Mouse (Mus musculus) natural killer cell, adult 2 months (primary cell): ENCODE results near the gene Shkbp1.

ENCODE experiments used
- DNase-seq, 2 experiments: peaks; one replicate each; pipeline ENCODE4 v3.0.0; 2022; ENCODE audit warnings: low spot score in 2 of 2

Gene Shkbp1

DNA sequence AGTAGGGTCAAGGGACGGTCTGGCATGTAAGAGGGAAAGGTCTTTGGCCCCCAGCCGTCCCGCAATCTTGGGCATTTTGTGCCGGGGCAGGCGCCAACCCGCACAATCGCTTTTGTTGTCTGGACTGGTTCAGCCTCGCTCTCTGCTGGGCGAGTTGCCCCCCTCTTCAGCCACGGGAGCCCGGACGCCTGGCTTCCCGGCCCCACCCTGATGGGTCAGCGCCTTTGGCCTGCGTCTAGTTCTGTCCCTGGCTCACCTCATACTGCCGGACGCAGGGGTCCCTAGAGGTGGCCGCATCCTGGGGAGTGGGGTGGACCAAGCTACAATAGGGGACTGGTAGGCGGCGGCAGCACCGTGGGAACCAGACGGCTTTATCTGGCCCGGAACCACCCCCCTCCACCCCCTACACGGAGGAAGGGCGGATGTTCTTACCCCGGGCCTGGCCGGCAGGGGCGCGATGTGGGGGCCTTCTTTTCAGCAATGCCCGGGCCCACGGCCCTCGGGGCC is 21.4 kb downstream of the Shkbp1 start:
- DNase-seq: no peak

DNA sequence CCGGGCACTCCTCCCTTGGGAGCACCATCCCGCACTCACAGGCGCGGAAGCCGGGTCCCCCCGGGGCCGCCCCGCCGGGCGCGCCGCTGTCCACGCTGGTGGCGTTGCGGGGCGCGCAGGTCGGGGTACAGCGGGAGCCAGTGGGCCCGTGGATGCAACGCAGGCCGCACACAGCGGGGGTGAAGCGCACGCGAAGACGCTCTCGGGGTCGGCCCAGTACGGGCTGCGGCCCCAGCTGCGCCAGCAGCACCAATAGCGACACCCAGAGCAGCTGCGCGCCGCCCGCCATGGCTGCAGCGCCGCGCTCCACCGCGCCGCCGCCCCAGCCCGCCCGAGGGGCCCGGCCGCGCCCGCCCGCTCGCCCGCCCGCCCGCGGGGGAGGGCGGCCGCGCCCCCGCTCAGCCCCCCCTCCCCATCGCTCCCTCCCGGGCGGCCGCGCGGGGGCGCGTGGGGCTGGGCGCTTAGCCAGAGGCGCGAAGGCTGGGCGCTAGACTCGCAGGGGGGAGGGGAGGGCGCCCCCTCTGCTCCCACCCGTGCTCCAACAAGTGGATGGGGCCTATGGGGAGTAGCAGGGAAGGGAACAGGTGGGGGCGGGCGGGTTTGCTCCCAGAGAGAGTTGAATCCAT is 22.4 kb downstream of the Shkbp1 start:
- DNase-seq: no peak

DNA sequence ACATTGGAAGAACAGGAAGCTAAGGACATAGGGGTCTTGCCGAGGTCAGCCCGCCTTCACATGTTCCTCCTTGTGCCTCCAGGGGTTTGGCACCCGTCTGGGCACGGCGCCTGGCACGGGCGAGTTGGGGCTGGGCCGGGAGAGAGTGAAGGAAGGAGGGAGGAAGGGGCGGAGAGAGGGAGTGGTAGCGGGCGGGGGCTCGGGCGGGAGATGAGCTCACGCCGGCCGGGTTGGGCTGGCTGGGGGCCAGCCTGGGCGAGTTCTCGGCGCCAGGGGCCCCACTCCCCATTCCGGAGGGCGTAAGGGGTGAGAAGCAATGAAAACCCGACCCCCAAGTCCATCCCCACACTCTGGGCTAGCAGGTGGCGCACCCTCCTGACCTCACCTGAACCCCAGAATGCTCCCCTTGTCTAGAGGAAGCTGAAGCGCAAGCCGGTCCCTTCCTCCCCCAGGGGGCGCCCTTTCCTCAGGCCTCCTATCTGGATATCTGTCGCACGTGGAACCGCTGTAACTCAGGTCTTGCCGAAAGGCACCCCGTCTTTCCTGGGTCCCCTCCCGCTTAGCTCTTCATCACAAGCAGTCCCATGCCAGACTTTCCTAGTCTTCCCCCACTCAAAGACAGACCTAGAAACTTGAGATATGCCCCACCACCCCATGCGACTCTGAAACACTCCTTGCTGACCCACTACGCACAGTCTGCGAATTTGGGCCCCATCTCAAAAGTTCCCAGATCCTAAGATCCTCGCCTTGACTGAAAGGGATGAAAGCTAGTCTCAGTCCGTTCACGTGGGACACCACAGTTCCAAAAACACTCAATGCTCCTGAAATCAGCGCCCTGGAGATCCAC is 23.2 kb downstream of the Shkbp1 start:
- DNase-seq: peak; percentile 73 to 88

DNA sequence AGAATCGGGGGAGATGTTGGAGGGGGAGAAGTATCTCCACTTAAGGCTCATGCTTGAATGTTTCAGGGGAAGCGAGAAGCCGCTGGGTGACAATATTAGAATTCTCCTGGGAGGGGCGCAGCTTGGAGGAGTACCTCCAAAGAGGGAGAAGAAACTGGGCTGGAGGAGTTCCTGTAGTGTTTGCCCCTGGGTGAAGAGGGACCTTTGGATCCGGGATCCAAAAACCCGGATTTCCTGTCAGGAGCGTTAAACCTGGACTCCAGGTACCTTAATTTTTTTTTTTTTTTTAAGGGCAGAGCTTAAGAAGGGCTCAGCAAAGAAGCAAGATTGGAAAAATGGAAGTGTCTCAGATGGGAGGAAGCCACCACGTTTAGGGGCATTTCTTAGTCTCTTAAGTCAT is 24.0 kb downstream of the Shkbp1 start:
- DNase-seq: no peak

DNA sequence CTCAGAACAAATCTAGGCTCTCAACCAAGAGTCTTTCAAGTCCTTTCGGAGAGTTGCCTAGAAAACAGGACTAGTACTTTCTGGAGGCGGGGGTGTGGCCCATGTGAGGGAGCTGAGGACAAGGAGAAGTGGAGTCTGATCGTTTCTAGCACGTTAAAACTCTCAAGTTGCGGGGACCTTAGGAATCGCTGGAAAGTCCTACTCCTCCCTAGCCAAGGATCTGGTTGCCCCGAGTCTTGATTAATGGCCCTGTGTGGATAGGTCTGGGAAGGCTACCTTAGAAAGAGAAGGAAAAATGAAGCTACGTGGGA is 24.3 kb downstream of the Shkbp1 start:
- DNase-seq: no peak

DNA sequence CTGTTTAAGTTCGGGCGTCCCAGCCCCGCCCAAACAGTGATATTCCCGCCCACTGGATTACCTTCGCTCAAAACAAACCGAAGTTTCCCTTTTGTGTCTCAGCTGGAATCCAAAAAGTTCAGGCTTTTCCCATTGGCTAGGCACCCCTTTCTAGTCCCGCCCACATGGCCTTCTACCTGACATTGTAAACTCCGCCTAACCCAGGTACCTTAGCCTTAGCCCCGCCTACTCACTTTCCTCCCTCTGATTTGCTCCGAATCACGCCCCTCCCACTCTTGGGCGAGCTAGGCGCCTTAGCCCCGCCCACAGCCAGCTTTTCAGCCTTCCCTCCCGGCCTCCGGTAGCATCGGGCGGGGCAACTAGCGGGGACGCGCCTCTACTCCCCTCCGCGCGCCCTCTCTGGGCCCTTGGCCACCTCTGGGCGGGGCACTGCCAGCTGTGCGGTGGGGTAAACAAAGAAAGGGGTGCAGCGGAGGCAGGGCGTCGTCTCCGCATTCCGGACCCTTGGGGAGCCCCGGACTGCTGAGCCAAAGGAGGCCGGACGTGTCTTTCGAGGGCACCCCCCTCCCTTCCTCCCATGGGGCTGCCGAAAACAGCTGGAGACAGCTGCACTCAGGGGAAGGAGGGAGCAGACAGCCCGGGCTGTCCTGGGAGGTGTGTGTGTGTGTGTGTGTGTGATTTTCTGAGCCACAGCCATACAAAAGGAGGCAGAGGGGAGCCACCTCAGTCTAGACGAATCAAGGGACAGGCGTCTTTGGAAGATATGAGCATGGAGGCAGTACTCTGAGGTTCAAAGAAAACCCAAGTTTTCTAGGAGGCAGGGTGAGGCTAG is 24.9 kb downstream of the Shkbp1 start:
- DNase-seq: peak; percentile 75 to 86

DNA sequence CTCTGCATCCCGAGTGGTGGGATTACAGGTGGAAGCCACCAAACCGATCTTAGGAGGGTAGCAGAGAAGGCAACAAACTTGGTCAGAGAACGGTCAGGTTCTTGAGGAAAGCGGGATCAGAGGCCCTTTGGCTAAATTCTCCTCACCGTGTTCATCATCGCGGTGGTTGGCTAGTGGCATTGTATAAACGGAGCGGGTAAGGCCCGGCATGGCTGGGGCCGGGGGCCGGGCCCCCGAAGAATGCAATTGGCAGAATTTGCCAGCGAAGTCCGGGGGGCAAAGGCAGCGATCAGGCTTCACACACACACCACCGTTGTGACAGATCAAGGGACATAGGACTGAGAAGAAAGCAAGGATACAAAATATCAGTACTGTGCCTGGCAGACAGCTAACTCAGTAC is 25.8 kb downstream of the Shkbp1 start:
- DNase-seq: no peak

DNA sequence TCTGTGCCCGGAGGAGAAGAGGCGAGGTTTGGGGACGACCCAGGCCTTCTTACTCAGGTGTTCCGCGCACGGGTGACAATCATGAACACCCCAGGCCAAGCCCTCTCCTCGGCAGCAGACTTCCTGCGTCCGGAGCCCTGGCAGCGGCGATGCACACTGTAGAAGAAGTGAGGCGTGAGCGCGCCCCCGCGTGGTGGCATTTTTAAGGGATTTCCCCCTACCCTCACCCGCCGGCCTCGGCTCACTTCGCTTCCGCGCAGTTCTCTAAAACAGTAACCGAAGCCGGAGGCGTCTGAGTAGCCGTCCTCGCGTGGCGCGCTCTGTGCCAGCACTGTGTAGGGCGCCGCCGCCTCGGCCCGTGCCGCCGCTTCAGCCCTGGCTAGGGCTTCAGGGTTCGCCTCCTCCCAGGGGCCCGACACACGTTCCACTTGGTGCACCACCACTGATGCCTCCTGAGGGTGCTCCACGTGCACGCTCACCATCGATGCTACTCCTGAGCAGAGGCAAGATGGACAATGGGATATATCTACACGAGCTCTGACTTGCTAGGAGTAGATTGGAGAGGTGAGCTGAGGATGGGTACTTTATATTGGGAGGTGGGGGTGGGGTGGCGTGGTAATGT is 26.4 kb downstream of the Shkbp1 start:
- peak; percentile 82 to 91 for DNase-seq

DNA sequence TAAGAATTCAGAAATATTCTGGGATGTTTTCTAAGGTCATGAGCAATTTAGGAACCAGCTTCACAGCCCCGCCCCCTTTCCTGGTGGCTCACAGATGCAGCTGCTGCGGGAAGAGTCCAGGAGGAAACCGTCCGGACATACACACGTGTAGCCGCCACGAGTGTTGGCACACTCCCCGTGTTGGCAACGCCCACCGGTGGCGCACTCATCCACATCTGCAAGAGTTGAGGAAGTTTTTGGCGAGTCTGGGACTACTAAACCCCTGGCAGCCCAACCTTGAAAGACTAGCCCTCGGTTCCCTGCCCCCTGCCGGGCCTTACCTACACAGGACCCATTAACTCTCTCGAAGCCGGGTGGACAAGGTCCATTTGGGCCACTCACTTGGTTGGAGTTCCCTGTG is 27.2 kb downstream of the Shkbp1 start:
- DNase-seq: no peak

DNA sequence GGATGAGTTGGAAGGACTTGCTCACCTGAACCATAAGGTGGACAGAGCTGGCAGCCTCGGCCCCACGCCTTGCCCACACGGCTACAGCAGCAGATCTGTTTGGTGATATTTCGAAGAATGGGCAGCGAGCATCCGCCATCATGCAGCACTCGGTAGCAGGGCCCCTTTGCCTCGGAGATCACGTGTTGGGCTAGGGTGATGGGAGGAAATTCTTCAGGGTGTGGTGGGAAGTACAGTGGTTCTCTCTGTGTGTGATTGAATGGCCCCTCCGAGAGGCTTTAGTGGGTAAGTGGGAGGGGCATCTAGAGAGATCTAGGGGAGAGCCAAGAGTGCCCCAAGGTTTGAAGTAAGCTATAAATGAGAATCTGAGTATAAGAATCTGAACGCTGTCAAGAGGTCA is 27.7 kb downstream of the Shkbp1 start:
- DNase-seq: no peak

DNA sequence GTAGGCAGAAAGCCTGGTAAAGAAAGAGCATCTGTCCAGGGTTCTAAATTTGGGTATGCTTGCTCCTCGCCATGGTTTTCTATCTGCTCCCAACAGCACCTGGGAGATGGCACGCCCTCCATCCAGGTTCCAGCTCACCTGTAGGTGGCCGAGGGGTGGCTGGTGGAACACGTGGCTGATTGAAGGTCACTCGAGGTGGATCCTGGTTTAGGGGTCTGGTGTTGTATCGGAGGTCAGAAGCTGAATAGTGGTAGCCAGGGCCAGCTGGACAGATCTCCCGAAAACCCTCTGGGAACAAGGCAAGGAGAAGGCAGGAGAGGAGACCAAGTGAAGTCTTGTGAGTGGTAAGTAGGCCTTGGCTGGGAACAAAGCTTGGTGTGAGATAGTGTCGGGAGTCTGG is 28.3 kb downstream of the Shkbp1 start:
- no peak for DNase-seq

DNA sequence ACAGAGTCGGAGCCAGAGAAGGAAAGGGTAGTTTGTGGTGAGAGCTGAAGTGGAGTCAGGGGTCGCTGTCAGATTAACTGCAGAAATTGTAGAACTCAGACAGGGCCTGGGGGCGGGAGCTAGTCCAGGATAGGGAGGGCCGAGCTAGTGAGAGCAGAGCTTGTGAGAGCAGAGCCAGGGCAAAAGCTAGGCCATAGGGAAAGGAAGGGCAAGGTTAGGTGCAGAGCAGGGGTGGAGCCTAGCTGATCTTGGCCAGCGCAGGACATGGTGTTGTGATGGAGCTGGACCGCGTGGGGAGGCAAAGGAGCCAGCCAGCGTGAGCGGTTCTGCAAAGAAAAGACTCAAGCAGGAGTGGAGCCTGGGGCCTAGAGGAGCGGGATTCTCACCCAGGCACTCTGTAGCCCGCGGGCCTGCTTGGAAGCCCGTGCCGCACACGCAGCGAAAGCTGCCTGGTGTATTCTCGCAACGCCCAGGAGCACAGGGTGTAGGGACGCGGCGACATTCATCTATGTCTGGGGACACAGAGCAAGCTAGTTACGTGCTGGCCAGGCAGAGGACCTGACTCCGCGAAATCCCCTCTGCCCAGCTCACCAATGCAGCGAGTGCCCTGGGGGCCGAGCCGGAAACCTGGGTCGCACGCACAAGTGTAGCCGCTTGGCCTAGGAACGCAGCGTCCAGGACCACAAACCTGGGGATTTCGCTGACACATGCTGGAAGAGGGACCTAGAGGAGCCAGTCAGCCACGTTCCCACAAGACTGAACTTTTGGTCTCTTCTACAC is 29.5 kb downstream of the Shkbp1 start:
- no peak for DNase-seq

DNA sequence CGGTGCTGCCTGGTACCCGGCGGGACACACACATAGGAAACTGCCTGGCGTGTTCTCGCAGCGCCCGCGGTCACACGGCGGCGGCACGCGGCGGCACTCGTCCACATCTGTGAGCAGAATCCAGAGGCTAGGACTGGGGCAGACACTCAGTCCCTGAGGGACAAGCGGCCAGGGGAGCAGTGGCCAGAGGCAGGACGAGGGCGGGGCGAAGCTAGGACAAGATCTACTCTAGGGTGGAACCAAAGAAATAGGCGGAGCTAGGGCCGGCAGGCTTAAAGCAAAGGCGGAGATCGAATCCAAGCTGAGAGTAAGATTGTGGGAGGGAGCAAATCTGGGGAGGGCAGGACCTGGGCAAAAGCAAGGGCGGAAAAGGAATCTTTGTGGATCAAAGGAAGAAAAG is 30.1 kb downstream of the Shkbp1 start:
- DNase-seq: no peak

DNA sequence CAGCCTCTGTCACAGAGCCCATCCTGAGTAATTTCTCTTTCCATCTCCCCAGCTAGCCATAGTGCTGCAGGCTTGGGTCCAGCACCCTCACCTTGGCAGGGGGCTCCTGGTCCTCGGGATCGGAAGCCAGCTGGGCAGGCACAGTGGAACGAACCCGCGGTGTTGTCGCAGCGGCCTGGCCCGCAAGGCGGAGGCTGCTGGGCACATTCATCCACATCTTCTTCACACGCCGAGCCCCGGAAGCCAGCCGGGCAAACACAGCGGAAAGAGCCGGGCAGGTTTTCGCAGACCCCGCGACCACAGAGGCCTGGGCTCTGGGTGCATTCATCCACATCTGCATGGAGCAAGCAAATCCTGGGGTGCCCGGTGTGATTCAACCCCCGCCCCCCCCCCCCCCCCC is 30.9 kb downstream of the Shkbp1 start:
- DNase-seq: no peak

DNA sequence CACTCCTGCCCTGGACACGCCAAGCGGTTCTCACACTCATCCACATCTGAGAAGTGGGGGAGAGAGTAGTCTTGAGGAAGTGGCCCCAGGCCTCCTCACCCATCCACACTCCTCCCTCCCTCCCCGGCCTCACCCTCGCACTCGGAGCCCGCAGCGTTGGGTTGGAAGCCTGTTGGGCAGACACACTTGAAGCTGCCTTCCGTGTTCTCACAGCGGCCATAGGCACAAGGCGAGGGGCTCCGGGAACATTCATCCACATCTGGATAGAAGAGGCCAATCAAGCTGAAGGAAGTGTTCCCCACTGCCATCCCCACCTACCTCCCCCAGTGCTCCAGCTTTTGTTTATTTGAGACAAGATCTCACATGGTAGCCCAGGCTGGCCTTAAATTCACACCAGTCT is 31.7 kb downstream of the Shkbp1 start:
- DNase-seq: no peak

DNA sequence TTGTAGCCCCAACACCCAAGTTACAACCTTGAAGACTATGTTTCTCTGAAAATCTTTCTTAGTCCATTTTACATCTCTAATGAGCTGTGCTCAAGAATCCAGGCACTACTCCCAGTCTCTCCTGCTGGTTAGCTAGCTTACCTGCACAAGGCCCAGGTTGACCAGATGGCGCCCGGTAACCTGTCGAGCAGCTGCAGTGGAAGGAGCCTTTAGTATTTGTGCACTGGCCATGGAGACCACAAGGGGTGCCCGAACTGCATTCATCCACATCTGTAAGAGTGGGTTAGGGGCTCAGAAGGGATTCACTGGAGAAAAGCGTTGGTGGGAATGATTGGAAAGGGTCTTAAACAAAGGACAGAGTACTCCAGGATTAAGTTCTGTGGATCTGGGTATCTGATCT is 32.8 kb downstream of the Shkbp1 start:
- DNase-seq: no peak

DNA sequence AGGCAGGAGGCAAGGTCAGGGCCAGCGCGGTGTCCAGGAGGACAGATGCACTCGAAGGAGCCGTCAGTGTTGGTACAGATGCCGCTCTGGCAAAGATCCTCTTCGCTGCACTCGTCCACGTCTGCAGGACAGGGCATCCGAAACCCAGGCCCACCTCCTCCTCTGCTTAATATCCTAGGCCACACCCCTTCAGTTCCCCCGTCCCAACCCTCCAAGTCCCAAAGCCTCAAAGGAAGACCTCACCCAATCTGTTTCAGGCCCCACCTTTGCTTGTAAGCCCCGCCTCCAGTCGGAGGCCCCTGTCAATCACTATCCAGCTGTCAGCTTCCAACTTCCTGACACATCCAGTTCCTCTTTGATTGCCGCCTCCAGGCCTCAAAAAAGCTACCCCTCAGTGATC is 33.5 kb downstream of the Shkbp1 start:
- DNase-seq: no peak

DNA sequence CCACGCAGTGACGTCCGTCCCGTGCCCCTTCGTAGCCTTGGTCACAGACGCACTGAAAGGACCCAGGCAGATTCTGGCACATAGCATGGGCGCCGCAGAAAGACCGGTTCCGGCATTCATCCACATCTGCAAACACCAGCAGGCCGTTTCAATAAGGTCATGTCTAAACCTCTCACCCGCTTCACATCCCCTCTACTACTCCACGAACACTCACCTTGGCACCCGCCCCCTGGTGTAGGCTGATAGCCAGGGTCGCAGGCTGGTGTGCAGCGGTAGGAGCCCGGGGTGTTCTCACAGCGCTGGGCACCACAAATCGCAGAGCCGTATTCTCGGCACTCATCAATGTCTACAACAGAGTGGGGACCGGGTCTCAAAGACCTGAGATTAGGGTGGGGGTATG is 36.4 kb downstream of the Shkbp1 start:
- DNase-seq: no peak

DNA sequence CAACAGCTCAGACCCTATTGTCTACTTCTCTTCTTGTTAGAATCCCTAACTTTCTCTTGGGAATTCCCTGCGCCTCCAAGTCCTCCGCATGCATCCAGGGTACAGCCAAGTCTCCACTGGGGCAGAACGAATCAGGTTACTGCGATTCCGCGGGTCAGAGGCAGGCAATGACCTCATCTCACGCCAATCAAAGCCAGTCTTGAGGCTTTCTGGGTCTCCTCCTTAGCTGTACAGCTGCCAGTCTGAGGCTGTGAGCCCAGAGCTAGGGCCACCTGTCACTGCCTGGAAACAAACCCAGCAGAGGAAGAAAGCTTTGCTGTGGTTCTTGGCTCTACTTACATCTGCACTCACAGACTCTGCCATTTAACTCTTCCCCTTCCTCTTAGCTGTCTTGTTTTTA is 39.9 kb downstream of the Shkbp1 start:
- no peak for DNase-seq

DNA sequence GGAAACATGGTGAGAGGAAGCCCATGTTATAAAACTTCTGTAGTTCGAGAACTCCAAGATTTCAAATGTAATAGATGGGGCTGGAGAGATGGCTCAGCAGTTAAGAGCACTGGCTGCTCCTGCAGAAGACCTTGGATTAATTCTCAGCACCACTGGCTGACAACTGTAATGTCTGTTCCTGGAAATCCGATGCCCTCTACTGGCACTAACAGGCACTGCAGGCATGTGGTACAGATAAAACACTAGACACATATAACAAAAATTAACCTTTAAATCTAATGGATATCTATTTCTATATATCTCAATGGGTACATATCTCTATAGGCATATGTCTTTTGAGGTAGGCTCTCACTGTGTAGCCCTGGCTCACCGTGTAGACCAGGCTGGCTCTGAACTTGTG is 41.4 kb downstream of the Shkbp1 start:
- DNase-seq: no peak

DNA sequence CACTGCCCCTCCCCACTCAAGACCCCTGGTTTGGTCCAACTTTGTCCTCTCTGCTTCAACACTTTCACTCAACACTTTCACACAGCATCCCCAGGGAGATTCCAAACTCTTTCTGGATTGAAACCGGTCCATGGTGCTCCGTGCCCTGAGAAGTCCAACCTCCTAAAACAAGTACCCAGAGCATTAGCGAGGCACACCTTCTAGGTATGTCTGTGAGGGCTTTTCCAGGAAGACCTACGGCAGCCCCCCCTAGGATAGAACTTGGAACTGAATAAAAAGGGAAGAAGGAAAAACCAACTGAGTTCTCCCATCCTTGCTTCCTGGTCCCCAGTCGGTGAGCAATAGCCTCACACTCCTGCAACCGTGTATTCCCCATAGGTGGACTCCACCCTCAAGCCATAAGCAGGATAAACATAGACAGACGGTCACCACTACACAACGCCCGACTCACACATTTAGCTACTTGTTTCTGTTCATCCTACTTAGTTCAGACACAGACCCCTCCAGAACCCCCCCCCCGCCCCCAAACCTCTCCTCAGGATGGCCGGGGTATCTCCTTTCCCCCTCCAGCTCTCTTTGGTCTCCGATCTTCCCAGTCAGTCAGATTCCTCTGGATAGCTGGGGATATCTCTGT is 44.1 kb downstream of the Shkbp1 start:
- DNase-seq: no peak
